Mouse (Mus musculus) Muller cell, postnatal 12 days (primary cell): ENCODE results near the gene Zcchc17.
A peak's percentile ranks its signal among the peaks of the same experiment; 100 is the strongest.

ENCODE experiments used
- DNase-seq: peaks from one replicate; pipeline ENCODE4 v3.0.0-alpha.2; 2015; ENCODE audit errors: inconsistent ontology term

Zcchc17 gene

GRCm38 (mm10) chr4:130359486-130360237 lies at the start of gene Zcchc17, which contains the start of gene Snrnp40:
Gene Zcchc17, minus strand, starts transcription at chr4:130359943.
Gene Snrnp40, plus strand, starts transcription at chr4:130360132.
- peak; percentile 99 for DNase-seq

- no peak for DNase-seq
These were observed 31.5 kb upstream of the Zcchc17 start for GRCm38 (mm10) chr4:130391265-130391664.

- DNase-seq: no peak
These were observed 30.2 kb upstream of the Zcchc17 start for GRCm38 (mm10) chr4:130389927-130390326.

- DNase-seq: peak; percentile 90
These were observed 29.8 kb upstream of the Zcchc17 start for GRCm38 (mm10) chr4:130389496-130389895.

- peak; percentile 6 for DNase-seq
These were observed 27.5 kb upstream of the Zcchc17 start for GRCm38 (mm10) chr4:130387256-130387655.

GRCm38 (mm10) chr4:130380418-130380817 lies 20.7 kb upstream of the Zcchc17 start:
- DNase-seq: no peak

- DNase-seq: no peak
These were observed 19.4 kb upstream of the Zcchc17 start for GRCm38 (mm10) chr4:130379181-130379580.

GRCm38 (mm10) chr4:130377500-130377899 lies 17.8 kb upstream of the Zcchc17 start:
- no peak for DNase-seq

- no peak for DNase-seq
These were observed 16.9 kb upstream of the Zcchc17 start for GRCm38 (mm10) chr4:130376675-130377074.

- DNase-seq: no peak
These were observed 471 bp upstream of the Zcchc17 start for GRCm38 (mm10) chr4:130360238-130360590.

GRCm38 (mm10) chr4:130357946-130358345 lies 1.8 kb downstream of the Zcchc17 start:
- DNase-seq: no peak

GRCm38 (mm10) chr4:130352588-130352987 lies 7.2 kb downstream of the Zcchc17 start:
- DNase-seq: no peak

- no peak for DNase-seq
These were observed 8.9 kb downstream of the Zcchc17 start for GRCm38 (mm10) chr4:130350690-130351422.

GRCm38 (mm10) chr4:130349666-130350065 lies 10.1 kb downstream of the Zcchc17 start:
- no peak for DNase-seq

GRCm38 (mm10) chr4:130341691-130342090 lies 18.1 kb downstream of the Zcchc17 start:
- peak; percentile 18 for DNase-seq

- no peak for DNase-seq
These were observed 23.9 kb downstream of the Zcchc17 start for GRCm38 (mm10) chr4:130335867-130336266.

- DNase-seq: no peak
These were observed 32.4 kb downstream of the Zcchc17 start for GRCm38 (mm10) chr4:130327366-130327765.

- no peak for DNase-seq
These were observed 34.3 kb downstream of the Zcchc17 start for GRCm38 (mm10) chr4:130325446-130325845.

- no peak for DNase-seq
These were observed 36.1 kb downstream of the Zcchc17 start for GRCm38 (mm10) chr4:130323607-130324006.

GRCm38 (mm10) chr4:130323165-130323564 lies 36.6 kb downstream of the Zcchc17 start:
- DNase-seq: no peak

GRCm38 (mm10) chr4:130322567-130322966 lies 37.2 kb downstream of the Zcchc17 start:
- no peak for DNase-seq

GRCm38 (mm10) chr4:130321640-130322039 lies 38.1 kb downstream of the Zcchc17 start:
- no peak for DNase-seq

- DNase-seq: no peak
These were observed 40.2 kb downstream of the Zcchc17 start for GRCm38 (mm10) chr4:130319564-130319963.
